ENCODE assay signal across 11 mouse cellular contexts in genomic region chr9:61069553-61070314, GRCm38 (mm10).
DNase-seq lines count a peak whose midpoint lies in the region; ATAC-seq lines count a peak whose summit lies in the region.
"Had no signal": no experiment of that assay in that cellular context is flagged by ENCODE, and none has a peak within 500 bp of the region (broad histone marks: within the 10 kb centered on the region; RNA-seq: fewer than 3 reads in every experiment).

No protein-coding gene starts in this region.

- WGBS in embryonic facial prominence, embryonic 10.5 days = 29% methylated on average over 13 of the region's 13 CpGs
- WGBS in midbrain, embryonic 12.5 days = 28% methylated on average over 13 of the region's 13 CpGs

- H3K27me3 ChIP-seq in embryonic facial prominence, embryonic 10.5 days (replicated peaks; ENCODE audit: low read depth, poor library complexity, severe bottlenecking) = peaks cover 81% of the 10 kb centered on the region
- H3K27me3 ChIP-seq in midbrain, embryonic 12.5 days = peaks cover 28% of the 10 kb centered on the region

- peak; percentile 52 for DNase-seq in thymus, postnatal 0 days (ENCODE audit: low spot score)
- no peak for DNase-seq in thymus, postnatal 10 days (ENCODE audit: low spot score in 2 of 2)
- peak; percentile 36 for DNase-seq in embryonic facial prominence, embryonic 10.5 days (ENCODE audit: low spot score)
- DNase-seq in layer of hippocampus, postnatal 36 days = no peak
- no peak for DNase-seq in right cerebral cortex, postnatal 25 days
- DNase-seq in frontal cortex, postnatal 10 days (ENCODE audit: low spot score in 2 of 2) = no peak
- DNase-seq: kidney, postnatal 4 days; thymus, adult 2 months had no signal

- no peak for ATAC-seq in midbrain, embryonic 12.5 days (ENCODE audit: low FRiP score, low read depth)

- no peak overlapping the region for H3K9ac ChIP-seq in midbrain, embryonic 12.5 days (replicated peaks)
- H3K9ac ChIP-seq: heart, embryonic 15.5 days; limb, embryonic 12.5 days had no signal

- H3K4me1 ChIP-seq in embryonic facial prominence, embryonic 10.5 days = peaks cover 45% of the 10 kb centered on the region
- peaks cover 20% of the 10 kb centered on the region for H3K4me1 ChIP-seq in midbrain, embryonic 12.5 days

- no peaks in the 10 kb centered on the region for H3K36me3 ChIP-seq in embryonic facial prominence, embryonic 10.5 days (replicated peaks)
- no peaks in the 10 kb centered on the region for H3K36me3 ChIP-seq in midbrain, embryonic 12.5 days
- H3K36me3 ChIP-seq: heart, embryonic 15.5 days; limb, embryonic 12.5 days had no signal

- H3K9me3 ChIP-seq in embryonic facial prominence, embryonic 10.5 days = no peaks in the 10 kb centered on the region
- H3K9me3 ChIP-seq in midbrain, embryonic 12.5 days = no peaks in the 10 kb centered on the region
- H3K9me3 ChIP-seq: heart, embryonic 15.5 days; limb, embryonic 12.5 days had no signal

- peak overlapping the region; percentile 45; the same call in 1 of the 2 replicates for H3K27ac ChIP-seq in embryonic facial prominence, embryonic 10.5 days (replicated peaks)
- H3K27ac ChIP-seq in midbrain, embryonic 12.5 days (replicated peaks) = peak overlapping the region; percentile 78
- H3K27ac ChIP-seq: heart, embryonic 15.5 days; limb, embryonic 12.5 days had no signal

- H3K4me2 ChIP-seq in midbrain, embryonic 12.5 days (replicated peaks) = no peak overlapping the region
- H3K4me2 ChIP-seq: heart, embryonic 15.5 days; limb, embryonic 12.5 days had no signal

- no peak overlapping the region for H3K4me3 ChIP-seq in embryonic facial prominence, embryonic 10.5 days
- H3K4me3 ChIP-seq in midbrain, embryonic 12.5 days = no peak overlapping the region
- H3K4me3 ChIP-seq: heart, embryonic 15.5 days; limb, embryonic 12.5 days had no signal

Comparison
In these comparisons a context has a peak if more than half of its experiments do, and no peak if none do; other contexts are left out.
1. DNase-seq: peak in thymus, postnatal 0 days (single experiment) and embryonic facial prominence, embryonic 10.5 days (single experiment); none in thymus, postnatal 10 days (0 of 2), layer of hippocampus, postnatal 36 days (0 of 2), right cerebral cortex, postnatal 25 days (single experiment) and frontal cortex, postnatal 10 days (0 of 2).